Mouse (Mus musculus) testis, postnatal 14 days (tissue): ENCODE data around the gene Wnt3a.
A peak's percentile ranks its signal among the peaks of the same experiment; 100 is the strongest.
"Not testable (repeated sequence)": the region's sequence is repeated elsewhere in the genome, so short reads cannot be mapped to it uniquely, and the experiment has no call there.

Experiments used
- DNase-seq: peaks from one replicate; pipeline ENCODE4 v3.0.0; 2021; ENCODE audit warnings: low spot score

Gene Wnt3a

GRCm38 (mm10) chr11:59218389-59218998, 72.1 kb downstream of the Wnt3a start:
- no peak for DNase-seq

- no peak for DNase-seq
Observed at GRCm38 (mm10) chr11:59216955-59217354, 73.6 kb downstream of the Wnt3a start.

GRCm38 (mm10) chr11:59212892-59213494, 77.6 kb downstream of the Wnt3a start:
- no peak for DNase-seq

- DNase-seq, result not testable (repeated sequence)
Observed at GRCm38 (mm10) chr11:59212320-59212719, 78.2 kb downstream of the Wnt3a start.

- DNase-seq, result not testable (repeated sequence)
Observed at GRCm38 (mm10) chr11:59211561-59211960, 79.0 kb downstream of the Wnt3a start.

GRCm38 (mm10) chr11:59210020-59210419, 80.5 kb downstream of the Wnt3a start:
- no peak for DNase-seq

GRCm38 (mm10) chr11:59209580-59209979, 81.0 kb downstream of the Wnt3a start:
- no peak for DNase-seq

- DNase-seq, result peak; percentile 70
Observed at GRCm38 (mm10) chr11:59209003-59209441, 81.5 kb downstream of the Wnt3a start.

GRCm38 (mm10) chr11:59208153-59208831, 82.3 kb downstream of the Wnt3a start, which contains the start of gene 2310033P09Rik:
Gene 2310033P09Rik, plus strand, starts transcription at chr11:59208321.
- peak; percentile 92 for DNase-seq

GRCm38 (mm10) chr11:59202081-59202995, 88.2 kb downstream of the Wnt3a start, which contains the start of gene Mrpl55:
Gene Mrpl55, plus strand, starts transcription at chr11:59202486.
- peak; percentile 93 for DNase-seq

GRCm38 (mm10) chr11:59201216-59202002, 89.1 kb downstream of the Wnt3a start:
- no peak for DNase-seq
